Mouse (Mus musculus): ENCODE data around the gene Kcnn4.

Gene Kcnn4

GRCm38 (mm10) chr7:24369731-24370541, at the start of gene Kcnn4:
Kcnn4 (plus strand) TSS chr7:24370263.
- DNase-seq: no peak

GRCm38 (mm10) chr7:24322593-24322992, 47.5 kb upstream of the Kcnn4 start:
- DNase-seq: no peak

GRCm38 (mm10) chr7:24325197-24325596, 44.9 kb upstream of the Kcnn4 start:
- no peak for DNase-seq

GRCm38 (mm10) chr7:24325675-24326128, 44.4 kb upstream of the Kcnn4 start:
- peak; percentile 44 for DNase-seq

GRCm38 (mm10) chr7:24326273-24327135, 43.6 kb upstream of the Kcnn4 start:
- DNase-seq: no peak

GRCm38 (mm10) chr7:24327281-24327975, 42.6 kb upstream of the Kcnn4 start:
- no peak for DNase-seq

- DNase-seq: no peak
Observed at GRCm38 (mm10) chr7:24333304-24333986, 36.6 kb upstream of the Kcnn4 start, which contains the start of gene Tescl. Tescl (minus strand) TSS chr7:24333936.

GRCm38 (mm10) chr7:24335699-24336309, 34.3 kb upstream of the Kcnn4 start:
- peak; percentile 69 for DNase-seq

GRCm38 (mm10) chr7:24338241-24338640, 31.8 kb upstream of the Kcnn4 start:
- no peak for DNase-seq

GRCm38 (mm10) chr7:24343701-24344272, 26.3 kb upstream of the Kcnn4 start:
- DNase-seq: no peak

GRCm38 (mm10) chr7:24346444-24346843, 23.6 kb upstream of the Kcnn4 start:
- DNase-seq: no peak

GRCm38 (mm10) chr7:24348896-24349295, 21.2 kb upstream of the Kcnn4 start, which contains the start of gene Lypd5:
Lypd5 (plus strand) TSS chr7:24349196.
- DNase-seq: no peak

- no peak for DNase-seq
Observed at GRCm38 (mm10) chr7:24355646-24356045, 14.4 kb upstream of the Kcnn4 start.

GRCm38 (mm10) chr7:24356081-24356480, 14.0 kb upstream of the Kcnn4 start:
- DNase-seq: no peak

GRCm38 (mm10) chr7:24357899-24358298, 12.2 kb upstream of the Kcnn4 start:
- no peak for DNase-seq

GRCm38 (mm10) chr7:24359269-24359668, 10.8 kb upstream of the Kcnn4 start:
- no peak for DNase-seq

- no peak for DNase-seq
Observed at GRCm38 (mm10) chr7:24361001-24361400, 9.1 kb upstream of the Kcnn4 start.

GRCm38 (mm10) chr7:24363228-24363627, 6.8 kb upstream of the Kcnn4 start:
- no peak for DNase-seq

GRCm38 (mm10) chr7:24364827-24365226, 5.2 kb upstream of the Kcnn4 start:
- peak; percentile 79 for DNase-seq

GRCm38 (mm10) chr7:24365258-24366014, 4.6 kb upstream of the Kcnn4 start:
- no peak for DNase-seq

All from layer of hippocampus, adult 9-11 months (tissue).